Mouse (Mus musculus): ENCODE results near the gene Gm4187. TPM values are rescaled to one million over a fixed set of nuclear protein-coding genes. Genes with fewer than 3 reads are reported as not detected.
"Not testable (repeated sequence)": the region's sequence is repeated elsewhere in the genome, so short reads cannot be mapped to it uniquely, and the experiment has no call there.

Gene Gm4187
- not detected for total RNA-seq (2021)
- long read RNA-seq, experiment 1: 0 reads
- long read RNA-seq, experiment 2: 0 reads

- DNase-seq: not testable (repeated sequence)
Observed at GRCm38 (mm10) chr7:22329617-22330016, at the start of gene Gm4187. TSS of gene Gm4187 (minus strand) at chr7:22329717.

- DNase-seq: not testable (repeated sequence)
Observed at GRCm38 (mm10) chr7:22370939-22371338, 41.4 kb upstream of the Gm4187 start, which contains the start of gene Gm8660. TSS of gene Gm8660 (minus strand) at chr7:22371039.

Other genes with a start within 250 kb of the Gm4187 start
- not detected for gene Gm16451, start 211.5 kb downstream of the Gm4187 start, total RNA-seq (2021)
- gene Gm10666, start 195.0 kb downstream of the Gm4187 start, total RNA-seq (2021): not detected
- not detected for gene Vmn1r142, start 165.7 kb downstream of the Gm4187 start, total RNA-seq (2021)
- not detected for gene Vmn1r143, start 140.3 kb downstream of the Gm4187 start, total RNA-seq (2021)
- not detected for gene Gm8653, start 128.5 kb downstream of the Gm4187 start, total RNA-seq (2021)
- gene Gm8453, start 100.2 kb downstream of the Gm4187 start, total RNA-seq (2021): not detected
- gene Gm8660, start 41.3 kb upstream of the Gm4187 start, total RNA-seq (2021): not detected
- not detected for gene Vmn1r148, start 83.9 kb upstream of the Gm4187 start, total RNA-seq (2021)
- not detected for gene Vmn1r149, start 108.5 kb upstream of the Gm4187 start, total RNA-seq (2021)
- not detected for gene Gm10665, start 134.4 kb upstream of the Gm4187 start, total RNA-seq (2021)
- gene Vmn1r151, start 170.0 kb upstream of the Gm4187 start, total RNA-seq (2021): not detected
- not detected for gene Vmn1r152, start 193.2 kb upstream of the Gm4187 start, total RNA-seq (2021)
- not detected for gene Gm8677, start 205.2 kb upstream of the Gm4187 start, total RNA-seq (2021)
- gene Gm4201, start 235.6 kb upstream of the Gm4187 start, total RNA-seq (2021): not detected